Mouse (Mus musculus) olfactory bulb, adult 2 months (tissue): ENCODE measurements around the gene Bricd5.

Experiments
- CTCF ChIP-seq: fragments of 200-500 bp; IDR thresholded peaks from 2 replicates; pipeline ENCODE4 v1.5.1; 2012; ENCODE audit warnings: low read depth, mild to moderate bottlenecking, low read length, moderate library complexity; ENCODE audit not compliant: insufficient read depth
- POLR2A ChIP-seq: fragments of 200-500 bp; IDR thresholded peaks from 2 replicates; pipeline ENCODE4 v1.6.1; 2012; ENCODE audit warnings: mild to moderate bottlenecking, low read depth, low read length, moderate library complexity; ENCODE audit not compliant: insufficient read depth

- no peak for TF ChIP-seq CTCF
- TF ChIP-seq POLR2A: peak; percentile 37; the same call in 1 of the 2 replicates
These were observed 15.1 kb downstream of the Bricd5 start for GRCm38 (mm10) chr17:24488662-24489264.
